Mouse (Mus musculus) kidney, postnatal 0 days (tissue): ENCODE measurements around the gene Olfr1031. TPM values are rescaled to one million over a fixed set of nuclear protein-coding genes. Genes with fewer than 3 reads are reported as not detected.
"Not testable (repeated sequence)": the region's sequence is repeated elsewhere in the genome, so short reads cannot be mapped to it uniquely, and the experiment has no call there.

Source experiments
- ATAC-seq: fragments of 200-750 bp; cut with Nextera tagmentation; replicated peaks from 2 replicates; pipeline ENCODE4 v1.8.0; 2017; ENCODE audit warnings: low read depth, moderate number of reproducible peaks, moderate TSS enrichment, moderate library complexity; ENCODE audit not compliant: low FRiP score
- DNase-seq: peaks from one replicate; pipeline ENCODE4 v3.0.0-alpha.2; 2016; ENCODE audit warnings: low spot score
- H3K27ac ChIP-seq: fragments of 300-500 bp; sonication (generic); 2 replicates; pipeline ENCODE4 v1.5.1; 2014; ENCODE audit warnings: mild to moderate bottlenecking
- H3K27me3 ChIP-seq: fragments of 300-500 bp; sonication (generic); 2 replicates; pipeline ENCODE4 v1.6.1; 2014; ENCODE audit warnings: low read length, mixed read lengths; ENCODE audit not compliant: insufficient read depth
- H3K36me3 ChIP-seq: fragments of 300-500 bp; sonication (generic); 2 replicates; pipeline ENCODE4 v1.6.1; 2014; ENCODE audit warnings: low read length, mixed read lengths; ENCODE audit not compliant: insufficient read depth
- H3K4me1 ChIP-seq: fragments of 300-500 bp; sonication (generic); replicated peaks from 2 replicates; pipeline ENCODE4 v1.6.1; 2014; ENCODE audit warnings: antibody characterized with exemption, low read length, mixed read lengths; ENCODE audit not compliant: insufficient read depth
- H3K4me2 ChIP-seq: fragments of 300-500 bp; sonication (generic); 2 replicates; pipeline ENCODE4 v1.6.1; 2014; ENCODE audit warnings: mild to moderate bottlenecking, low read length, moderate library complexity, mixed read lengths
- H3K4me3 ChIP-seq: fragments of 300-500 bp; sonication (generic); replicated peaks from 2 replicates; pipeline ENCODE4 v1.5.1; 2014; ENCODE audit warnings: low read depth, low read length
- H3K9ac ChIP-seq: fragments of 300-500 bp; sonication (generic); 2 replicates; pipeline ENCODE4 v1.6.1; 2014; ENCODE audit warnings: low read depth, low read length
- H3K9me3 ChIP-seq: fragments of 300-500 bp; sonication (generic); replicated peaks from 2 replicates; pipeline ENCODE4 v1.6.1; 2016; ENCODE audit warnings: low read length, inconsistent platforms, mixed read lengths
- CTCF ChIP-seq: IDR thresholded peaks from 2 replicates; pipeline ENCODE4 v1.5.1; 2016; ENCODE audit warnings: antibody characterized with exemption, low read depth, mild to moderate bottlenecking, moderate library complexity
- WGBS: fragments of 180-500 bp; shearing (Covaris S2); extraction: QIAGEN DNeasy Blood & Tissue Kit; methylation state at CpG from one replicate; pipeline ENCODE4 v1.1.7; 2014; 5-methylcytosine and 5-hydroxymethylcytosine counted together
- polyA plus RNA-seq: library from polyadenylated mRNA; unstranded; fragments of >200 nt; fragmentation: Nextera tagmentation; extraction: Ambion mirVana; gene quantifications from 2 replicates; pipeline ENCODE4 v1.2.1, GENCODE M21; 2015

Olfr1031 gene
- polyA plus RNA-seq: not detected in 2 replicates

GRCm38 (mm10) chr2:85990004-85990403 is at the start of gene Olfr1031:
Olfr1031 (plus strand) TSS chr2:85990304.
- H3K36me3 ChIP-seq: no peaks in the 10 kb centered on the region
- TF ChIP-seq CTCF: no peak
- 56% methylated on average over 3 of the region's 3 CpGs for WGBS
- no peak within 1 kb of the TSS for H3K9ac ChIP-seq
- H3K4me2 ChIP-seq: no peak within 1 kb of the TSS
- ATAC-seq (no peak), DNase-seq (no peak)
- no peak within 1 kb of the TSS for H3K27ac ChIP-seq
- H3K4me1 ChIP-seq: no peaks in the 10 kb centered on the region
- H3K4me3 ChIP-seq: no peak within 1 kb of the TSS
- H3K27me3 ChIP-seq: no peaks in the 10 kb centered on the region
- H3K9me3 ChIP-seq: no peaks in the 10 kb centered on the region

GRCm38 (mm10) chr2:85950137-85950536 is 40.0 kb upstream of the Olfr1031 start, which contains the start of gene Olfr1028:
Olfr1028 (plus strand) TSS chr2:85950437.
- no peaks in the 10 kb centered on the region for H3K27me3 ChIP-seq
- no peaks in the 10 kb centered on the region for H3K36me3 ChIP-seq
- H3K27ac ChIP-seq: no peak within 1 kb of the TSS
- no peak within 1 kb of the TSS for H3K4me3 ChIP-seq
- no peak for DNase-seq
- ATAC-seq: no peak
- no peak within 1 kb of the TSS for H3K4me2 ChIP-seq
- no peaks in the 10 kb centered on the region for H3K9me3 ChIP-seq
- H3K4me1 ChIP-seq: no peaks in the 10 kb centered on the region
- H3K9ac ChIP-seq: no peak within 1 kb of the TSS
- no peak for TF ChIP-seq CTCF
- WGBS: 57% methylated on average over 1 of the region's 1 CpGs

DNA sequence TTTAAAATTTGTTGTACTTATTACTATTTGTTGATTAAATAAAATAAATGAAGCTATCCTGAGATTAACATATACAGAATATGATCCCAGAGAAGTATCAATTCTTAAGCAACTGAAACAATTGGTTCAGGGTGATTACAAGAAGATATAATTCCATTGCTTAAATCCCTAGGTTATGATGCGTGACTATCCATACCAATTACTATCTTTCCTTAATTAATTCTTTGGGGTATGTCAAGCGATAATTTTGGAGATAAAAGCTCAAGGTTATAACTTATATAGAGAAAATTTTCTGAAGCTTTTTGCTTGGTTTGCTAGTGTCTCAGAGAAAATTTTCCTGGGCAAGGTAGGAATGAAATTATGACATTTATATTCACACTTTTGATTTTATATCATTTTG is 16.5 kb upstream of the Olfr1031 start, which contains the start of gene Olfr1029:
Gene Olfr1029, plus strand, starts transcription at position 301 of the 400 bp plus-strand sequence.
- TF ChIP-seq CTCF: no peak
- no peak for DNase-seq
- H3K27me3 ChIP-seq: no peaks in the 10 kb centered on the region
- no peak for ATAC-seq
- no peak within 1 kb of the TSS for H3K4me2 ChIP-seq
- no peaks in the 10 kb centered on the region for H3K36me3 ChIP-seq
- H3K9me3 ChIP-seq: no peaks in the 10 kb centered on the region
- H3K4me3 ChIP-seq: no peak within 1 kb of the TSS
- no peak within 1 kb of the TSS for H3K27ac ChIP-seq
- 89% methylated on average over 2 of the region's 2 CpGs for WGBS
- H3K9ac ChIP-seq: no peak within 1 kb of the TSS
- H3K4me1 ChIP-seq: no peaks in the 10 kb centered on the region

DNA sequence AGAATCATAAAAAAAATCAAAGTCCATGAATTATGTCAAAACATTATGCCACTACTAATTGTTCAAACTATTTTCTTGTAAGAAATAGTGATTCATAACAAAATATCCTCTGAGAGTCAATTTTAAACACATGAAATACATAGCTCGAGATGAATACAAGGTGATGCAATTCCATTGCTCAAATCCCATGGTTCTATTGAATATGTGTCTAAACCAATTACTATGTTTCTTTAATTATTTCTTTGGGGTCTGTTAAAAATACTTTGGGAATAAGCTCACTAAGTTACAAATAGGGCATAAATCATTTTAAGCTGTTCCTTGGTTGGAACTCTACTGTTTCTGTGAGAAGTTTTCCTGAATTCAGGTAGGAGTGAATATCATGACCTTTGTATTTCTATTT is 11.1 kb upstream of the Olfr1031 start, which contains the start of gene Olfr1030:
Gene Olfr1030, plus strand, starts transcription at position 301 of the 400 bp plus-strand sequence.
- H3K36me3 ChIP-seq: no peaks in the 10 kb centered on the region
- DNase-seq: no peak
- no peak for TF ChIP-seq CTCF
- H3K27ac ChIP-seq: no peak within 1 kb of the TSS
- no peak within 1 kb of the TSS for H3K9ac ChIP-seq
- no peak for ATAC-seq
- no peaks in the 10 kb centered on the region for H3K4me1 ChIP-seq
- no peak within 1 kb of the TSS for H3K4me2 ChIP-seq
- H3K9me3 ChIP-seq: no peaks in the 10 kb centered on the region
- no peaks in the 10 kb centered on the region for H3K27me3 ChIP-seq
- WGBS: 74% methylated on average over 1 of the region's 1 CpGs
- H3K4me3 ChIP-seq: no peak within 1 kb of the TSS

GRCm38 (mm10) chr2:86005240-86005639 is 15.1 kb downstream of the Olfr1031 start, which contains the start of gene Olfr1032:
Olfr1032 (plus strand) TSS chr2:86005540.
- Histone ChIP-seq H3K27me3 (no peaks in the 10 kb centered on the region), H3K4me3 (no peak within 1 kb of the TSS), H3K27ac (no peak within 1 kb of the TSS), H3K9me3 (no peaks in the 10 kb centered on the region), H3K9ac (no peak within 1 kb of the TSS), H3K4me2 (no peak within 1 kb of the TSS), H3K4me1 (no peaks in the 10 kb centered on the region), H3K36me3 (no peaks in the 10 kb centered on the region)
- DNase-seq: no peak
- TF ChIP-seq CTCF: no peak
- 82% methylated on average over 7 of the region's 7 CpGs for WGBS
- ATAC-seq: no peak

DNA sequence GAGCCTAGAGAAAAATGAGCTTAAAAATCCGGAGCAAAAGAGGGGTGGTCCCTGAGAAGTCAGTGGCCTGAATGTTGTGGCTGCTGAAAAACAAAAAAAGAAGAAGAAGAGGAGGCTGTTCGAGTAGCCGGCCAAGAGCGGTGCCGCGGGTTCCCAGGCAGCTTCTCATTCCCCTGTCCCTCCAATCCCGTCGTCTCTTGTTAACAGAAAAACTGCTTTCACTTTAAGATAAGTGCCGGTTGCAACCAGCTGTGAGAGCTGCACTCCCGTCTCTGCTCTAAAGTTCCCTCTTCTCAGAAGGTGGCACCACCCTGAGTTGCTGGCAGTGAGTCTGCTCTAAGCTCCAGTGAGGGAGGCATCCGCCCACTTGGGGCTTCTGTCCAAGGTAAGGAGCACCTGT is 30.3 kb downstream of the Olfr1031 start, which contains the start of gene Olfr1033:
Gene Olfr1033, plus strand, starts transcription at position 228 of the 400 bp plus-strand sequence.
- ATAC-seq, H3K36me3 ChIP-seq, H3K9me3 ChIP-seq, H3K9ac ChIP-seq, H3K27me3 ChIP-seq, H3K4me1 ChIP-seq: not testable (repeated sequence)
- peak within 1 kb of the TSS; percentile 47 for H3K4me2 ChIP-seq
- peak within 1 kb of the TSS; percentile 32 for H3K4me3 ChIP-seq
- under 1% methylated on average over 10 of the region's 11 CpGs for WGBS
- H3K27ac ChIP-seq: peak within 1 kb of the TSS; percentile 77
- DNase-seq: peak; percentile 74

- not testable (repeated sequence) for H3K9ac ChIP-seq, H3K27ac ChIP-seq, H3K36me3 ChIP-seq, H3K4me3 ChIP-seq, DNase-seq, H3K4me1 ChIP-seq, H3K9me3 ChIP-seq, ATAC-seq, H3K27me3 ChIP-seq, H3K4me2 ChIP-seq
- WGBS: 29% methylated on average over 2 of the region's 9 CpGs
Observed at GRCm38 (mm10) chr2:86021518-86021917, 31.4 kb downstream of the Olfr1031 start.

Other genes starting within 250 kb of the Olfr1031 start
- not detected in 2 replicates for gene Olfr1012, start 227.5 kb upstream of the Olfr1031 start, polyA plus RNA-seq
- not detected in 2 replicates for gene Olfr1013, start 223.2 kb upstream of the Olfr1031 start, polyA plus RNA-seq
- not detected in 2 replicates for gene Olfr1014, start 217.6 kb upstream of the Olfr1031 start, polyA plus RNA-seq
- not detected in 2 replicates for gene Olfr1015, start 208.3 kb upstream of the Olfr1031 start, polyA plus RNA-seq
- gene Olfr1016, start 187.8 kb upstream of the Olfr1031 start, polyA plus RNA-seq: not detected in 2 replicates
- gene Olfr1018, start 171.8 kb upstream of the Olfr1031 start, polyA plus RNA-seq: not detected in 2 replicates
- gene Olfr1019, start 144.8 kb upstream of the Olfr1031 start, polyA plus RNA-seq: not detected in 2 replicates
- not detected in 2 replicates for gene Olfr1020, start 143.3 kb upstream of the Olfr1031 start, polyA plus RNA-seq
- not detected in 2 replicates for gene Olfr1022, start 121.7 kb upstream of the Olfr1031 start, polyA plus RNA-seq
- gene Olfr1023, start 104.7 kb upstream of the Olfr1031 start, polyA plus RNA-seq: not detected in 2 replicates
- gene Olfr1024, start 85.3 kb upstream of the Olfr1031 start, polyA plus RNA-seq: not detected in 2 replicates
- gene Olfr1025-ps1, start 75.1 kb upstream of the Olfr1031 start, polyA plus RNA-seq: not detected in 2 replicates
- not detected in 2 replicates for gene Olfr1026, start 68.7 kb upstream of the Olfr1031 start, polyA plus RNA-seq
- not detected in 2 replicates for gene Olfr1028, start 39.9 kb upstream of the Olfr1031 start, polyA plus RNA-seq
- gene Olfr1029, start 16.4 kb upstream of the Olfr1031 start, polyA plus RNA-seq: not detected in 2 replicates
- gene Olfr1030, start 11.0 kb upstream of the Olfr1031 start, polyA plus RNA-seq: not detected in 2 replicates
- not detected in 2 replicates for gene Olfr1032, start 15.2 kb downstream of the Olfr1031 start, polyA plus RNA-seq
- gene Olfr1033, start 30.3 kb downstream of the Olfr1031 start, polyA plus RNA-seq: 5.0 and 5.4 TPM in 2 replicates
- gene Olfr1034, start 55.6 kb downstream of the Olfr1031 start, polyA plus RNA-seq: 0.04 and 0.09 TPM in 2 replicates
- gene Olfr1036, start 83.7 kb downstream of the Olfr1031 start, polyA plus RNA-seq: not detected in 2 replicates
- not detected in 2 replicates for gene Olfr1037, start 97.1 kb downstream of the Olfr1031 start, polyA plus RNA-seq
- gene Olfr1039, start 145.6 kb downstream of the Olfr1031 start, polyA plus RNA-seq: not detected in 2 replicates
- gene Olfr1040, start 156.4 kb downstream of the Olfr1031 start, polyA plus RNA-seq: not detected in 2 replicates
- not detected in 2 replicates for gene Olfr1042, start 171.5 kb downstream of the Olfr1031 start, polyA plus RNA-seq
- not detected in 2 replicates for gene Olfr1043, start 177.2 kb downstream of the Olfr1031 start, polyA plus RNA-seq
- not detected in 2 replicates for gene Olfr1044, start 187.5 kb downstream of the Olfr1031 start, polyA plus RNA-seq
- not detected in 2 replicates for gene Olfr52, start 195.4 kb downstream of the Olfr1031 start, polyA plus RNA-seq
- not detected in 2 replicates for gene Olfr1045, start 212.7 kb downstream of the Olfr1031 start, polyA plus RNA-seq
- not detected in 2 replicates for gene Olfr1046, start 229.0 kb downstream of the Olfr1031 start, polyA plus RNA-seq
- gene Olfr1047, start 241.1 kb downstream of the Olfr1031 start, polyA plus RNA-seq: not detected in 2 replicates
- gene Olfr1048, start 250.0 kb downstream of the Olfr1031 start, polyA plus RNA-seq: not detected in 2 replicates